ENCODE assay signal across 28 mouse cellular contexts in the genomic region with DNA sequence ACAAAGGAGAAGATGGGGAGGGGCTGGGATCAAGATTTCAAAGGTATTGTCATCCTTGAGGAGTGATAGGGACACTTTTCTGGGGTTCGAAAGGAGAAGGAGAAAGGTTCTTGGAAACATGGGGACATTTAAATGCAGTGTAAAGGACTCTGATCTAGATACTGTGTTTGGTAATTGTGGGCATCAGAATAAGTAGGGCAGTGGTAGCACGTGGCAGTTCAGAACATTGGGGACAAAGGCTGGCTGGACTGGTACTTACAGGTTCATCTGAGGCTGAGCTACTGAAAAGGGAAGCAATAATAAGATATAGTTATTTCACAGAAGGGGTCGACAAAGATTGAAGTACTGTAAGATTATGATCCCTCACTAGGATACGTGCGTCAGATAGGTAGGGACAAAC.
A peak's percentile ranks its signal among the peaks of the same experiment; 100 is the strongest.
DNase-seq lines count a peak whose midpoint lies in the region; TF ChIP-seq lines count a peak whose summit lies in the region.
"Had no signal": no experiment of that assay in that cellular context is flagged by ENCODE, and none has a peak within 500 bp of the region (broad histone marks: within the 10 kb centered on the region; RNA-seq: fewer than 3 reads in every experiment).

No protein-coding gene starts in this region.

- H3K4me3 ChIP-seq in cerebellum, adult 2 months (replicated peaks; ENCODE audit: insufficient read depth, low read depth, low read length), result no peak overlapping the region
- H3K4me3 ChIP-seq in layer of hippocampus, adult 2 months, result no peak overlapping the region
- H3K4me3 ChIP-seq: embryonic facial prominence, embryonic 10.5 days; embryonic facial prominence, embryonic 13.5 days; erythroblast, embryonic 14.5 days; forebrain, embryonic 12.5 days; forebrain, embryonic 15.5 days; gastrocnemius, adult 2 months; heart, embryonic 12.5 days; heart, embryonic 15.5 days; hindbrain, embryonic 10.5 days; hindbrain, embryonic 13.5 days had no signal

- H3K27ac ChIP-seq in cerebellum, adult 2 months (ENCODE audit: insufficient read depth, low read length), result peak overlapping the region; percentile 20; the same call in 1 of the 2 replicates
- H3K27ac ChIP-seq in layer of hippocampus, adult 2 months, result peak overlapping the region; percentile 37; the same call in 1 of the 2 replicates
- H3K27ac ChIP-seq: embryonic facial prominence, embryonic 10.5 days; embryonic facial prominence, embryonic 13.5 days; forebrain, embryonic 12.5 days; forebrain, embryonic 15.5 days; gastrocnemius, adult 2 months; heart, embryonic 15.5 days; hindbrain, embryonic 10.5 days; hindbrain, embryonic 13.5 days had no signal

- no peaks in the 10 kb centered on the region for H3K27me3 ChIP-seq in cerebellum, adult 2 months (ENCODE audit: control insufficient read depth, insufficient read depth, low read length)
- H3K27me3 ChIP-seq: embryonic facial prominence, embryonic 13.5 days; forebrain, embryonic 12.5 days; forebrain, embryonic 15.5 days; heart, embryonic 12.5 days; heart, embryonic 15.5 days; hindbrain, embryonic 13.5 days had no signal

- no peak for TF ChIP-seq POLR2A in cerebellum, adult 2 months (IDR thresholded peaks at IDR 0.05; ENCODE audit: borderline replicate concordance, insufficient read depth, low read length)

- TF ChIP-seq CTCF in cerebellum, adult 2 months (IDR thresholded peaks at IDR 0.05; ENCODE audit: borderline replicate concordance, insufficient read depth, low read depth, low read length), result no peak
- TF ChIP-seq CTCF in layer of hippocampus, adult 2 months (conservative IDR thresholded peaks at IDR 0.05), result no peak

- peak in 1 of 2 experiments; percentile 31 for DNase-seq in cerebellum, adult 2 months
- DNase-seq in cerebellum, adult 18-20 months, result no peak
- peak; percentile 23 for DNase-seq in kidney, adult 9 months
- no peak for DNase-seq in kidney, postnatal 10 days
- DNase-seq in layer of hippocampus, adult 2 months (ENCODE audit: low spot score in 2 of 2), result no peak
- no peak for DNase-seq in layer of hippocampus, adult 18-20 months (ENCODE audit: low spot score in 2 of 2)
- peak; percentile 31 for DNase-seq in adipocyte (ENCODE audit: low spot score)
- no peak for DNase-seq in T-cell, adult 2 months (ENCODE audit: low spot score)
- DNase-seq: adrenal gland, adult 2 months; adrenal gland, postnatal 14 days; cerebellum, adult 11-12 months; cerebellum, adult 9-11 months; cerebellum, postnatal 36 days; embryo, embryonic 11 days; gastrocnemius, adult 2 months; gastrocnemius, postnatal 14 days; heart, adult 18-20 months; heart, postnatal 10 days; heart, postnatal 36 days had no signal

- H3K4me1 ChIP-seq in cerebellum, adult 2 months (ENCODE audit: control insufficient read depth, insufficient read depth, low read length), result peaks cover 10% of the 10 kb centered on the region
- H3K4me1 ChIP-seq: embryonic facial prominence, embryonic 13.5 days; forebrain, embryonic 12.5 days; forebrain, embryonic 15.5 days; hindbrain, embryonic 10.5 days had no signal

- whole genome bisulfite sequencing in cerebellum, adult 2 months, result 68% methylated on average over 5 of the region's 5 CpGs

Comparison
In these comparisons a context has a peak if more than half of its experiments do, and no peak if none do; other contexts are left out.
1. DNase-seq: peak in kidney, adult 9 months (single experiment) and adipocyte (single experiment); none in cerebellum, adult 18-20 months (0 of 2), kidney, postnatal 10 days (single experiment), layer of hippocampus, adult 2 months (0 of 2), layer of hippocampus, adult 18-20 months (0 of 2) and T-cell, adult 2 months (single experiment).